Mouse (Mus musculus): Measurements from ENCODE around the gene Prdm9.

GRCm38 (mm10) chr17:15566908-15567307 is 2.8 kb upstream of the Prdm9 start:
- TF ChIP-seq POLR2A (IDR thresholded peaks at IDR 0.05; ENCODE audit: control insufficient read depth, low read depth, low read length) (no peak), CTCF (IDR thresholded peaks at IDR 0.05; ENCODE audit: control insufficient read depth, insufficient read depth, insufficient replicate concordance, low read depth, low read length) (no peak)

Measured in testis, adult 2 months (tissue).